23 mouse cellular contexts compared by ENCODE assay signal in the genomic region with DNA sequence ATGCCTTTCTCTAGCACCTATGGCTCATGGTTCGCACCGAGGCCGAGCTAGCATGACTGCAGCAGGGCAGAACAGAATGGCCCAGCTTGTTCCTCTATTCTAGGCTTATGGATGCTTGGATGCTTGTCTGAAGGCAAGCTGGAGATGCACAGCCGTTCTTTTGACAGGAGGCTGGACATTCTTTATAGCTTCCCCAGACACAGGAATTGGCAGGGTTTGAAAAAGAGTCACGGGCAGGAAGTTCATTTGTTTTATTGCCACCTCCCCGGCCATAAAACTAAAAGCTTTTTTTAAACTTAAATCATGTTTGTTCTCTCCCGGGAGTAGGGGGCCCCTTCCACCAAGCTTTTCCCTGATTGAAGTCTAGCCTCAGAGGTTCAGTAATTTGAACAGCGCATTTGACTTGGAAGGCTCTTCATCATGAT. TPM values are rescaled to one million over a fixed set of nuclear protein-coding genes. Genes with fewer than 3 reads are reported as not detected.
DNase-seq lines count a peak whose midpoint lies in the region; ATAC-seq lines count a peak whose summit lies in the region.
"Had no signal": no experiment of that assay in that cellular context is flagged by ENCODE, and none has a peak within 500 bp of the region (broad histone marks: within the 10 kb centered on the region; RNA-seq: fewer than 3 reads in every experiment).

No protein-coding gene starts in this region.

- DNase-seq in forebrain, embryonic 14.5 days (ENCODE audit: low spot score): peak; percentile 4
- DNase-seq in kidney, postnatal 14 days: peak; percentile 30
- DNase-seq in kidney, postnatal 36 days: no peak
- DNase-seq in limb, embryonic 10.5 days (ENCODE audit: low spot score): peak; percentile 52
- DNase-seq: adrenal gland, adult 2 months; cerebellum, adult 11-12 months; cerebellum, postnatal 36 days; gastrocnemius, postnatal 36 days; heart, postnatal 14 days; lung, adult 18-20 months; midbrain, embryonic 14.5 days; thymus, postnatal 4 days had no signal

- H3K4me2 ChIP-seq in forebrain, embryonic 14.5 days (ENCODE audit: low read length): no peak overlapping the region
- H3K4me2 ChIP-seq in forebrain, embryonic 15.5 days (replicated peaks): no peak overlapping the region
- 0 out of 2 replicates have a peak overlapping the region, but pooled peaks have one; percentile 5 for H3K4me2 ChIP-seq in neural tube, embryonic 15.5 days
- no peak overlapping the region for H3K4me2 ChIP-seq in midbrain, embryonic 15.5 days
- H3K4me2 ChIP-seq in hindbrain, embryonic 16.5 days (ENCODE audit: low read length): no peak overlapping the region
- H3K4me2 ChIP-seq: forebrain, embryonic 12.5 days; heart, embryonic 11.5 days; hindbrain, embryonic 15.5 days had no signal

- H3K9ac ChIP-seq in forebrain, embryonic 14.5 days (ENCODE audit: low read length): no peak overlapping the region
- H3K9ac ChIP-seq in forebrain, embryonic 15.5 days (replicated peaks): no peak overlapping the region
- no peak overlapping the region for H3K9ac ChIP-seq in neural tube, embryonic 15.5 days (replicated peaks)
- no peak overlapping the region for H3K9ac ChIP-seq in midbrain, embryonic 15.5 days
- H3K9ac ChIP-seq in hindbrain, embryonic 16.5 days (ENCODE audit: low read depth, low read length): no peak overlapping the region
- H3K9ac ChIP-seq: forebrain, embryonic 12.5 days; hindbrain, embryonic 15.5 days had no signal

- ATAC-seq in forebrain, embryonic 14.5 days: no peak
- no peak for ATAC-seq in forebrain, embryonic 15.5 days (replicated peaks)
- no peak for ATAC-seq in neural tube, embryonic 15.5 days (ENCODE audit: low FRiP score)
- no peak for ATAC-seq in midbrain, embryonic 15.5 days (replicated peaks)
- no peak for ATAC-seq in hindbrain, embryonic 16.5 days

- no peaks in the 10 kb centered on the region for H3K9me3 ChIP-seq in forebrain, embryonic 14.5 days (replicated peaks; ENCODE audit: control insufficient read depth, low read length)
- H3K9me3 ChIP-seq in forebrain, embryonic 15.5 days: no peaks in the 10 kb centered on the region
- H3K9me3 ChIP-seq in limb, embryonic 10.5 days (replicated peaks): no peaks in the 10 kb centered on the region
- no peaks in the 10 kb centered on the region for H3K9me3 ChIP-seq in neural tube, embryonic 15.5 days (replicated peaks)
- no peaks in the 10 kb centered on the region for H3K9me3 ChIP-seq in midbrain, embryonic 15.5 days
- no peaks in the 10 kb centered on the region for H3K9me3 ChIP-seq in hindbrain, embryonic 16.5 days (ENCODE audit: control insufficient read depth, low read length)
- H3K9me3 ChIP-seq: forebrain, embryonic 12.5 days; hindbrain, embryonic 15.5 days had no signal

- H3K4me1 ChIP-seq in forebrain, embryonic 14.5 days (ENCODE audit: control insufficient read depth, insufficient read depth, low read length): no peaks in the 10 kb centered on the region
- no peaks in the 10 kb centered on the region for H3K4me1 ChIP-seq in forebrain, embryonic 15.5 days
- H3K4me1 ChIP-seq in limb, embryonic 10.5 days: peaks cover 23% of the 10 kb centered on the region
- H3K4me1 ChIP-seq in neural tube, embryonic 15.5 days: peaks cover 8% of the 10 kb centered on the region; the same call in 1 of the 2 replicates
- no peaks in the 10 kb centered on the region for H3K4me1 ChIP-seq in midbrain, embryonic 15.5 days
- no peaks in the 10 kb centered on the region for H3K4me1 ChIP-seq in hindbrain, embryonic 16.5 days (ENCODE audit: control insufficient read depth, insufficient read depth, low read depth, low read length)
- H3K4me1 ChIP-seq: forebrain, embryonic 12.5 days; hindbrain, embryonic 15.5 days had no signal

- no peaks in the 10 kb centered on the region for H3K36me3 ChIP-seq in forebrain, embryonic 14.5 days (ENCODE audit: control insufficient read depth, insufficient read depth, low read length)
- no peaks in the 10 kb centered on the region for H3K36me3 ChIP-seq in forebrain, embryonic 15.5 days
- no peaks in the 10 kb centered on the region for H3K36me3 ChIP-seq in limb, embryonic 10.5 days
- H3K36me3 ChIP-seq in neural tube, embryonic 15.5 days: no peaks in the 10 kb centered on the region
- no peaks in the 10 kb centered on the region for H3K36me3 ChIP-seq in midbrain, embryonic 15.5 days (replicated peaks)
- H3K36me3 ChIP-seq in hindbrain, embryonic 16.5 days (ENCODE audit: control insufficient read depth, insufficient read depth, low read length): no peaks in the 10 kb centered on the region
- H3K36me3 ChIP-seq: forebrain, embryonic 12.5 days; hindbrain, embryonic 15.5 days had no signal

- 57% methylated on average over 8 of the region's 8 CpGs for WGBS in forebrain, embryonic 14.5 days
- 52% methylated on average over 8 of the region's 8 CpGs for WGBS in forebrain, embryonic 15.5 days
- 20% methylated on average over 8 of the region's 8 CpGs for WGBS in limb, embryonic 10.5 days
- WGBS in neural tube, embryonic 15.5 days: 11% methylated on average over 8 of the region's 8 CpGs
- WGBS in midbrain, embryonic 15.5 days: 45% methylated on average over 8 of the region's 8 CpGs
- WGBS in hindbrain, embryonic 16.5 days: 41% methylated on average over 8 of the region's 8 CpGs

- H3K27ac ChIP-seq in forebrain, embryonic 14.5 days (ENCODE audit: low read depth, low read length): no peak overlapping the region
- no peak overlapping the region for H3K27ac ChIP-seq in forebrain, embryonic 15.5 days (replicated peaks)
- H3K27ac ChIP-seq in limb, embryonic 10.5 days: peak overlapping the region; percentile 81
- H3K27ac ChIP-seq in neural tube, embryonic 15.5 days (replicated peaks): no peak overlapping the region
- no peak overlapping the region for H3K27ac ChIP-seq in midbrain, embryonic 15.5 days
- no peak overlapping the region for H3K27ac ChIP-seq in hindbrain, embryonic 16.5 days (ENCODE audit: low read depth, low read length)
- H3K27ac ChIP-seq: forebrain, embryonic 12.5 days; hindbrain, embryonic 15.5 days; layer of hippocampus, adult 2 months; left cerebral cortex, adult 2 months; macrophage had no signal

- no peaks in the 10 kb centered on the region for H3K27me3 ChIP-seq in forebrain, embryonic 14.5 days (replicated peaks; ENCODE audit: control insufficient read depth, insufficient read depth, low read length)
- H3K27me3 ChIP-seq in forebrain, embryonic 15.5 days: no peaks in the 10 kb centered on the region
- H3K27me3 ChIP-seq in limb, embryonic 10.5 days (ENCODE audit: low read depth, poor library complexity, severe bottlenecking): no peaks in the 10 kb centered on the region
- H3K27me3 ChIP-seq in neural tube, embryonic 15.5 days (replicated peaks): no peaks in the 10 kb centered on the region
- H3K27me3 ChIP-seq in midbrain, embryonic 15.5 days (replicated peaks): no peaks in the 10 kb centered on the region
- no peaks in the 10 kb centered on the region for H3K27me3 ChIP-seq in hindbrain, embryonic 16.5 days (replicated peaks; ENCODE audit: control insufficient read depth, insufficient read depth, low read length)
- H3K27me3 ChIP-seq: CH12.LX; forebrain, embryonic 12.5 days; hindbrain, embryonic 15.5 days had no signal

- no peak overlapping the region for H3K4me3 ChIP-seq in forebrain, embryonic 14.5 days (ENCODE audit: low read depth, low read length)
- no peak overlapping the region for H3K4me3 ChIP-seq in forebrain, embryonic 15.5 days
- no peak overlapping the region for H3K4me3 ChIP-seq in limb, embryonic 10.5 days
- H3K4me3 ChIP-seq in neural tube, embryonic 15.5 days (replicated peaks): no peak overlapping the region
- no peak overlapping the region for H3K4me3 ChIP-seq in midbrain, embryonic 15.5 days
- no peak overlapping the region for H3K4me3 ChIP-seq in hindbrain, embryonic 16.5 days (ENCODE audit: low read length)
- H3K4me3 ChIP-seq: forebrain, embryonic 12.5 days; hindbrain, embryonic 15.5 days; layer of hippocampus, adult 2 months; left cerebral cortex, adult 2 months had no signal

RNA-seq across cellular contexts. Expression of gene Frg1, which starts 35.6 kb away (rescaled TPM):
- polyA plus RNA-seq in forebrain, embryonic 14.5 days (2014; fragmentation: Nextera tagmentation; extraction: Ambion mirVana): 86.1 and 87.6 TPM in 2 replicates
- 96.2 and 99.6 TPM in 2 replicates for polyA plus RNA-seq in forebrain, embryonic 15.5 days (2015; fragmentation: Nextera tagmentation; extraction: Ambion mirVana)
- polyA plus RNA-seq in limb, embryonic 10.5 days (2016; fragmentation: Nextera tagmentation; extraction: Ambion mirVana): 104 and 120 TPM in 2 replicates
- polyA plus RNA-seq in neural tube, embryonic 15.5 days (2015; fragmentation: Nextera tagmentation; extraction: Ambion mirVana): 71.5 and 75.5 TPM in 2 replicates
- polyA plus RNA-seq in midbrain, embryonic 15.5 days (2015; fragmentation: Nextera tagmentation; extraction: Ambion mirVana): 70.9 and 73.1 TPM in 2 replicates
- 65.6 and 70.3 TPM in 2 replicates for polyA plus RNA-seq in hindbrain, embryonic 16.5 days (2015; fragmentation: Nextera tagmentation; extraction: Ambion mirVana)

Comparison
In these comparisons a context has a peak if more than half of its experiments do, and no peak if none do; other contexts are left out.
1. DNase-seq: peak in forebrain, embryonic 14.5 days (single experiment), kidney, postnatal 14 days (single experiment) and limb, embryonic 10.5 days (single experiment); none in kidney, postnatal 36 days (0 of 2).